Mouse (Mus musculus) hindbrain, embryonic 13.5 days (tissue): ENCODE measurements around the gene Zfp592. TPM values are rescaled to one million over a fixed set of nuclear protein-coding genes. Genes with fewer than 3 reads are reported as not detected.

ENCODE experiments used
- ATAC-seq: fragments of 200-750 bp; cut with Nextera tagmentation; 2 replicates; pipeline ENCODE4 v1.8.0; 2017; ENCODE audit warnings: moderate TSS enrichment; ENCODE audit not compliant: low FRiP score
- H3K27ac ChIP-seq: fragments of 300-500 bp; sonication (generic); 2 replicates; pipeline ENCODE4 v1.5.1; 2015; ENCODE audit warnings: inconsistent platforms, mild to moderate bottlenecking, moderate library complexity
- H3K27me3 ChIP-seq: fragments of 300-500 bp; sonication (generic); 2 replicates; pipeline ENCODE4 v1.6.1; 2015; ENCODE audit warnings: mild to moderate bottlenecking, inconsistent platforms
- H3K36me3 ChIP-seq: fragments of 300-500 bp; sonication (generic); 2 replicates; pipeline ENCODE4 v1.6.1; 2015; ENCODE audit warnings: mild to moderate bottlenecking, inconsistent platforms
- H3K4me1 ChIP-seq: fragments of 300-500 bp; sonication (generic); replicated peaks from 2 replicates; pipeline ENCODE4 v1.6.1; 2015; ENCODE audit warnings: inconsistent platforms
- H3K4me2 ChIP-seq: fragments of 300-500 bp; sonication (generic); 2 replicates; pipeline ENCODE4 v1.6.1; 2015; ENCODE audit warnings: inconsistent platforms, mild to moderate bottlenecking, moderate library complexity
- H3K4me3 ChIP-seq: fragments of 300-500 bp; sonication (generic); 2 replicates; pipeline ENCODE4 v1.5.1; 2015; ENCODE audit warnings: mild to moderate bottlenecking, inconsistent platforms
- H3K9ac ChIP-seq: fragments of 300-500 bp; sonication (generic); 2 replicates; pipeline ENCODE4 v1.6.1; 2015; ENCODE audit warnings: mild to moderate bottlenecking, inconsistent platforms
- H3K9me3 ChIP-seq: fragments of 300-500 bp; sonication (generic); 2 replicates; pipeline ENCODE4 v1.6.1; 2016; ENCODE audit warnings: inconsistent platforms
- WGBS: fragments of 180-500 bp; shearing (Covaris S2); methylation state at CpG from one replicate; pipeline ENCODE4 v1.1.7; 2015; 5-methylcytosine and 5-hydroxymethylcytosine counted together
- polyA plus RNA-seq: library from polyadenylated mRNA; unstranded; fragments of >200 nt; fragmentation: Nextera tagmentation; extraction: Ambion mirVana; gene quantifications from 2 replicates; pipeline ENCODE4 v1.2.1, GENCODE M21; 2015

Zfp592 gene
- polyA plus RNA-seq, 1 experiment from 2014 or later, result 8.8 TPM

GRCm38 (mm10) chr7:80995266-80996146 lies 2.0 kb downstream of the Zfp592 start:
- peak overlapping the region; percentile 19; the same call in 1 of the 2 replicates for H3K9ac ChIP-seq
- no peak overlapping the region for H3K27ac ChIP-seq
- WGBS, result 77% methylated on average over 3 of the region's 3 CpGs
- H3K4me1 ChIP-seq, result peaks cover 42% of the 10 kb centered on the region
- H3K4me3 ChIP-seq, result peak overlapping the region; percentile 86
- H3K9me3 ChIP-seq, result no peaks in the 10 kb centered on the region
- H3K27me3 ChIP-seq, result no peaks in the 10 kb centered on the region
- H3K4me2 ChIP-seq, result peak overlapping the region; percentile 92
- no peaks in the 10 kb centered on the region for H3K36me3 ChIP-seq
- no peak for ATAC-seq

GRCm38 (mm10) chr7:80997776-80998175 lies 4.3 kb downstream of the Zfp592 start:
- Histone ChIP-seq H3K36me3 (no peaks in the 10 kb centered on the region), H3K4me2 (no peak overlapping the region), H3K27ac (no peak overlapping the region), H3K9me3 (no peaks in the 10 kb centered on the region), H3K27me3 (no peaks in the 10 kb centered on the region), H3K4me3 (no peak overlapping the region), H3K4me1 (peaks cover 33% of the 10 kb centered on the region), H3K9ac (no peak overlapping the region)
- WGBS, result 74% methylated on average over 6 of the region's 6 CpGs
- ATAC-seq, result no peak

GRCm38 (mm10) chr7:80999536-80999935 lies 6.1 kb downstream of the Zfp592 start:
- Histone ChIP-seq H3K4me2 (no peak overlapping the region), H3K27ac (no peak overlapping the region), H3K9me3 (no peaks in the 10 kb centered on the region), H3K4me1 (peaks cover 29% of the 10 kb centered on the region), H3K36me3 (no peaks in the 10 kb centered on the region), H3K9ac (no peak overlapping the region), H3K27me3 (no peaks in the 10 kb centered on the region), H3K4me3 (no peak overlapping the region)
- 94% methylated on average over 2 of the region's 2 CpGs for WGBS
- ATAC-seq, result no peak

- no peak overlapping the region for H3K9ac ChIP-seq
- no peaks in the 10 kb centered on the region for H3K27me3 ChIP-seq
- H3K36me3 ChIP-seq, result no peaks in the 10 kb centered on the region
- H3K4me1 ChIP-seq, result peaks cover 15% of the 10 kb centered on the region
- no peak overlapping the region for H3K4me2 ChIP-seq
- 34% methylated on average over 5 of the region's 5 CpGs for WGBS
- no peaks in the 10 kb centered on the region for H3K9me3 ChIP-seq
- H3K4me3 ChIP-seq, result no peak overlapping the region
- H3K27ac ChIP-seq, result no peak overlapping the region
- no peak for ATAC-seq
These were observed 8.4 kb downstream of the Zfp592 start for GRCm38 (mm10) chr7:81001844-81002243.

GRCm38 (mm10) chr7:81004556-81005079 lies 11.1 kb downstream of the Zfp592 start:
- H3K36me3 ChIP-seq, result 0 out of 2 replicates have a peak, but pooled peaks cover 4% of the 10 kb centered on the region
- no peaks in the 10 kb centered on the region for H3K27me3 ChIP-seq
- WGBS, result 79% methylated on average over 3 of the region's 3 CpGs
- H3K27ac ChIP-seq, result no peak overlapping the region
- no peak for ATAC-seq
- no peaks in the 10 kb centered on the region for H3K9me3 ChIP-seq
- H3K9ac ChIP-seq, result no peak overlapping the region
- H3K4me1 ChIP-seq, result peaks cover 9% of the 10 kb centered on the region
- no peak overlapping the region for H3K4me2 ChIP-seq
- H3K4me3 ChIP-seq, result no peak overlapping the region

GRCm38 (mm10) chr7:81005969-81006368 lies 12.5 kb downstream of the Zfp592 start:
- no peak overlapping the region for H3K4me2 ChIP-seq
- ATAC-seq, result no peak
- WGBS, result 64% methylated on average over 1 of the region's 1 CpGs

GRCm38 (mm10) chr7:81008285-81008684 lies 14.8 kb downstream of the Zfp592 start:
- H3K9ac ChIP-seq, result no peak overlapping the region
- no peak overlapping the region for H3K4me2 ChIP-seq
- no peaks in the 10 kb centered on the region for H3K27me3 ChIP-seq
- peaks cover 16% of the 10 kb centered on the region; the same call in 1 of the 2 replicates for H3K36me3 ChIP-seq
- H3K9me3 ChIP-seq, result no peaks in the 10 kb centered on the region
- H3K4me1 ChIP-seq, result 0 out of 2 replicates have a peak, but pooled peaks cover 2% of the 10 kb centered on the region
- 82% methylated on average over 3 of the region's 3 CpGs for WGBS
- ATAC-seq, result no peak
- H3K4me3 ChIP-seq, result no peak overlapping the region
- H3K27ac ChIP-seq, result no peak overlapping the region

More at GRCm38 (mm10) chr7:81005969-81006368, 12.5 kb downstream of the Zfp592 start:
- Histone ChIP-seq H3K9me3 (no peaks in the 10 kb centered on the region), H3K36me3 (0 out of 2 replicates have a peak, but pooled peaks cover 6% of the 10 kb centered on the region), H3K9ac (no peak overlapping the region), H3K27me3 (no peaks in the 10 kb centered on the region), H3K27ac (no peak overlapping the region), H3K4me3 (no peak overlapping the region), H3K4me1 (peaks cover 9% of the 10 kb centered on the region)

GRCm38 (mm10) chr7:81011576-81011975 lies 18.1 kb downstream of the Zfp592 start:
- no peaks in the 10 kb centered on the region for H3K9me3 ChIP-seq
- no peak overlapping the region for H3K4me2 ChIP-seq
- no peak overlapping the region for H3K4me3 ChIP-seq
- WGBS, result 97% methylated on average over 3 of the region's 3 CpGs
- no peaks in the 10 kb centered on the region for H3K27me3 ChIP-seq
- no peak overlapping the region for H3K9ac ChIP-seq
- H3K4me1 ChIP-seq, result no peaks in the 10 kb centered on the region
- ATAC-seq, result no peak
- no peak overlapping the region for H3K27ac ChIP-seq
- H3K36me3 ChIP-seq, result peaks cover 23% of the 10 kb centered on the region

- 59% methylated on average over 11 of the region's 11 CpGs for WGBS
- no peak overlapping the region for H3K27ac ChIP-seq
These were observed 26.8 kb downstream of the Zfp592 start for GRCm38 (mm10) chr7:81020307-81020706.

GRCm38 (mm10) chr7:81022731-81023130 lies 29.2 kb downstream of the Zfp592 start:
- no peak for ATAC-seq
- H3K4me3 ChIP-seq, result no peak overlapping the region
- H3K4me1 ChIP-seq, result no peaks in the 10 kb centered on the region
- no peaks in the 10 kb centered on the region for H3K27me3 ChIP-seq
- peaks cover 45% of the 10 kb centered on the region for H3K36me3 ChIP-seq
- H3K9ac ChIP-seq, result no peak overlapping the region
- H3K9me3 ChIP-seq, result no peaks in the 10 kb centered on the region
- no peak overlapping the region for H3K4me2 ChIP-seq
- no peak overlapping the region for H3K27ac ChIP-seq

More at GRCm38 (mm10) chr7:81020307-81020706, 26.8 kb downstream of the Zfp592 start:
- Histone ChIP-seq H3K4me1 (no peaks in the 10 kb centered on the region), H3K4me3 (no peak overlapping the region), H3K36me3 (peaks cover 24% of the 10 kb centered on the region), H3K9ac (no peak overlapping the region), H3K27me3 (no peaks in the 10 kb centered on the region), H3K9me3 (no peaks in the 10 kb centered on the region), H3K4me2 (no peak overlapping the region)
- ATAC-seq, result no peak

- no peak for ATAC-seq
- WGBS, result 70% methylated on average over 5 of the region's 5 CpGs
- peaks cover 53% of the 10 kb centered on the region for H3K36me3 ChIP-seq
- H3K9ac ChIP-seq, result no peak overlapping the region
- no peaks in the 10 kb centered on the region for H3K9me3 ChIP-seq
- H3K4me3 ChIP-seq, result no peak overlapping the region
- no peaks in the 10 kb centered on the region for H3K4me1 ChIP-seq
- H3K27me3 ChIP-seq, result no peaks in the 10 kb centered on the region
- H3K27ac ChIP-seq, result no peak overlapping the region
- H3K4me2 ChIP-seq, result no peak overlapping the region
These were observed 30.6 kb downstream of the Zfp592 start for GRCm38 (mm10) chr7:81024118-81024517.

- WGBS, result 95% methylated on average over 9 of the region's 9 CpGs
- no peak overlapping the region for H3K9ac ChIP-seq
- H3K4me3 ChIP-seq, result no peak overlapping the region
- peaks cover 58% of the 10 kb centered on the region for H3K36me3 ChIP-seq
- H3K4me2 ChIP-seq, result no peak overlapping the region
- H3K27ac ChIP-seq, result no peak overlapping the region
- ATAC-seq, result no peak
- no peaks in the 10 kb centered on the region for H3K4me1 ChIP-seq
- no peaks in the 10 kb centered on the region for H3K9me3 ChIP-seq
- no peaks in the 10 kb centered on the region for H3K27me3 ChIP-seq
These were observed 31.2 kb downstream of the Zfp592 start for GRCm38 (mm10) chr7:81024651-81025050.
